Mouse (Mus musculus): ENCODE measurements around the gene Wwox.

Gene Wwox

DNA sequence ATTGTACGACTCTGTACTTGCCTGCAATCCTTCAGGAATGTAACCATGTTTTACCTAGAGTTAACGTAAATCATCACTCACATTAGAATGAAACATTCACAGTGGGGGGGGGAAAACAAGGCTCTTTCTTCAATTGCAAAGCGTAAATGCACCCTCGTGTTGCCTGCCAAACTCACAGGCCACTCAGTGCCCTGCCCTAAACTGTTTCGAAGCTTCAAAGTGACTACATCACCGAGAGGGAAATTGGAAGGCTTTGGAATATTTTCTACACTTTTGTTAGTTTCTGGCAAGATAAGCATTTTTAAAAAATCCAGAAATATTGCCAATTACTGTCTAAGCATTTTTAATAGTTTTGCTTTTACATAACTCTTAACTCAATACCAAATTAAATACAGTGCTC lies 231.3 kb downstream of the Wwox start:
- DNase-seq (ENCODE audit: low read depth), result peak; percentile 66

DNA sequence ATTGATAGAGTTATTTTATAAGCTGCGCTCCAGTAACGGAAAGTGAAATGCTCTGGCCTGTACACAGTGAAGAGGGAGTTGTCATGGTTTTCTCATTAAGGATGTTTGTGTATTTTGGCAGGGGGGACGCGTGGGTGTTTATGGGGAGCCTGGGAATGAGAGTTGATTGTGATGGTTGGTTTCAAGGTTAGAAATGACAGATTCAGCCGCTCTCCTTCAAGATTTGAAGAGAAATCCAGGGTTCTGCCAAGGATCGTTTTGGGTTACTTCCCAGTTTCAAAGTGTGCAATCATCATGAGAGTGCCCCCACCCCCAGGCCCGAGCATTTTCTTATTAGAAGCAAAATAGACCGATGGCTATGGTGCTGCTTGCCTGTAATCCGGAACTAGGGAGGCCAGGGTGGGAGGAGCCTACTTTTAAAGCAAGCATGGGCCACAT lies 231.8 kb downstream of the Wwox start:
- DNase-seq (ENCODE audit: low read depth), result peak; percentile 87

DNA sequence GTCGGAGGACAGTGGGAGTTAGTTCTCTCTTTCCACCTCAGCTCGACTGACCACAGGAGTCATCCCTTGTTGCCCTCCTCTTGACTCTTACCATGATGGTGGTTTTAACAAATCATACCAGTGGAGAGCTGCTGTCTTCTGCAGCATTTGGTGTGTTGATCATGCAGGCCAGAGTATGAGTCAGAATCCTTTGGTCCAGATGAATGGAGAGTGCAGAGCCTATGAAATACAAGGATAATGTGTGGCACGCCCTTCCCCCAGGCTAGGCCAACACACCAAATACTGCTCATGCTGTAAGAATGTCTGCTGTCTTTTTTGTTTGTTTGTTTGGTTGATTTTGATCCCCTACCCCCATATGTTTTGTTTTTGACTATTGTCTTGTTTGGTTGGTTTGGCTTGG lies 234.0 kb downstream of the Wwox start:
- DNase-seq (ENCODE audit: low read depth), result peak; percentile 88

DNA sequence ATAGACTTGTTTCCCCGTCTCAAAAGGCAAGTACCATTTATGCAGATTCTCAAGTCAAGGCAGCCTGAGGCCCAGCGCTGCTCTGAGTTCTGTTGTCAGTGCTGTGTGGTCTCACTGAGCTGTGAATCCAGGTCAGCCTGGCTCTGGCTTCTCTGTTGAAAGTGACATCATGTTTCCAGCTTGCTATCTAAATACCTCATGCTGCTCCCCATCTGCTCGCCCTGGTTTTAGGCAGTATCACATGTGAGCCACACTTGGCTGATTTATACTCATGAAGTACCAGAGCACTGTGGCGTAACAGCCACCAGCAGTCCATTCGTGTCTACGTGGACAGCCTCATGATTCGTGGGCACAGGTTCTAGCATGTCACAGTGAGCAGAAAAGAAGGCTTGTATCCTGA lies 235.7 kb downstream of the Wwox start:
- DNase-seq (ENCODE audit: low read depth), result no peak

DNA sequence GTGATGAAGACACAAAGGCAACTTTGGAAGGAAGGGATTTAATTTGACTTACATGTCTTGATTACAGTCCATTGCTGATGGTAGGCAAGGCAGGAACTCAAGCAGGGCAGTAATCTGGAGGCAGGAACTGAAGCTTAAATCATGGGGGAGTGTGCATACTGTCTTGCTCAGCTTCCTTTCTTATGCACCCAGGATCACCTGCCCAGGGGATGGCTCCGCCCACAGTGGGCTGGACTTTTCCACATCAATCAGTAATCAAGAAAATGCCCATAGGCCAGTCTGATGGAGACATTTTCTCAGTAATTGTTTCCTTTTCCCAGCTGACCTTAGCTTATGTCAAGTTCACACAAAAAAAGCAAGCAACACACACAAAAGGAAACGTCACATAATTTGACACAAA lies 237.5 kb downstream of the Wwox start:
- no peak for DNase-seq (ENCODE audit: low read depth)

DNA sequence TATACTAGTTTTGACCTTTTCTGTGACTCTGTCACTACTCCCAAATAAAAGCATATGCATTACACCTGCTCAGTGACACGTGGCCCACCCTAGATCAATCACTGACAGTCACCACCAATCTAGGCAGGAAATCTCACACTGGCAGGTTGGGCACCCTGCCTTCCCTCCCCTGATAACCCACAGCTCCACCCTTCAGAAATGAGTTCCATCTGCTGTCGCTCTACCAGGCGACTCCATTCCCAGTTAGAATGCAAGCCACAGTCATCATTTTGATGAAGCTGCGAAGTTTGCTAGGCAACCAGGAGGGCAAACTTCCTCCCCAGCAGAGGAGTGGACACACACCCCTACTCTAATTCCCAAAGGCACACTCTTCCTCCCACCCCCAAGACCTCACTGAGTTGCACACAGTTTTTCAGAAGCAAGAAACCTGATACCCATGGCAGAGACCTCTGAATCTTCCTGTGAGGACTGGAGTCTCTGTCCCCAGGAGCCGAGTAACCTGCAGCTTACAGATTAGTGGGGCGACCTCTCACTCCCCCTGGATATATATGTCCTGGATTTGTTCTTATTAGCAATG lies 238.2 kb downstream of the Wwox start:
- DNase-seq (ENCODE audit: low read depth), result no peak

DNA sequence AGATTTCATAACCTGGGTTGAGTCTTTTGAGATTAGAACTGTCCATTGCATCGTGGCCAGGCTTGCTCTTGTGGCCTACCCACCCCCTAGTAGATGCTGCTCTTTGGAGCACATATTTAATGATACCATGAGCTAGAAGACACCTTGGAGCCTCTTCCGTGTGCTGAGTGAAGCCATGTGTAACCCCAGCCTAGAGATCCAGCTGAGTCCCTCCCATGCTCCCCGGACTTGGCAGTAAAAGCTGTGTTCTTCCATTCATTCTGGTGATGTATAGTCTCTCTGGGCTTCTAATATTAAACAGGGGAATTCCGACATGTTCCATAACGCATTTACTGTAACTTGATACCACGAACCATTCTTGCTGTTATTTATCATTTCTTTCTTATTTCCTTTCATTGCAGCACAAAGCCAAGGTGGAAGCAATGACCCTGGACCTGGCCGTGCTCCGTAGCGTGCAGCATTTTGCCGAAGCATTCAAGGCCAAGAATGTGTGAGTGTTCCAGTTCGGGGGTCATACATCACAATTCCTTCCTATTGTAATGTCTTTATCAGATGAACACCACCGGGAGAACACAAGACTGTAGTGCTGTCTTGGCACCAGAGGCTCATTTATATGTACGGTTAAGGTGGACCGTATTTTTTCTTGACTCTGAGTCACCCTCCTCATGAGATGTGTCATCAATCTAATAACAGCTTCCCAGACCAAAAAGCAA lies 240.1 kb downstream of the Wwox start:
- peak; percentile 89 for DNase-seq (ENCODE audit: low read depth)

DNA sequence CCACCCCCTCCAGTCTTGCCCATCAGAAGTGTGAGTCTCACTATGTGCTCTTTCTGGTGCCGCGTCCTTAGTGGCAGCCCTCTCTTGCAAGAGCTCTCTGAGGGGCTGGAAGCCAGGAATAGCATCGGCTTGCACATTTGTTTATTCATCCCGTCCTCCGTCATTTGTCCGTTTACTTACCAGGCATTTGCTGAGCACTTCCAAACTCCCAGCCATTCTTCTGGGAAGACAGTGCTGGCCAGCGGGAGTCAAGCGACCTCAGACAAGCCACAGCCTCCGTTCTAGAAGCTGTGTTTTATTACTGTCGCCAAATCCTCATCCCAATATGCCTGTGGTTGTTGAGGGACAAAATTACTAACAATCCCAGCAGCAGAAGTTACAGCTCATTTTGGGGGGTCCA lies 241.7 kb downstream of the Wwox start:
- no peak for DNase-seq (ENCODE audit: low read depth)

DNA sequence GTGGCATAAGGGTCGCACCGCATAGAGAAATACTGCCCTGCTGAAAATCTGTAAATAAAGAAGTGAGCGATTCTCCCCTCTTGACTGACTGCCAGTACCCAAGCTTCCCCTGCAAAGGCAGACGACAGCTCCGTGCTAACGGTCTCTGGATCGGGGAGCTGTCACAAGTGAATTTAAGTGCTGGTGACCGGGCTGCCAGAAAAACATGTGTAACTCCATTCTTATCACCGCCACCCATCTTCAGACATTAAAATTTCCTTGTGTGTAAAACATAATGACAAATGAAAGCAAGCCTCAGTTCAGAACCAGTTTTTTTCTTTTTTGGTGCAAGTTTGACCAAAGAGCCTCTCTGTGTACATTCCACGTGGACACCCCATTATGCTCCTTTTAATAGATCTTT lies 242.7 kb downstream of the Wwox start:
- no peak for DNase-seq (ENCODE audit: low read depth)

DNA sequence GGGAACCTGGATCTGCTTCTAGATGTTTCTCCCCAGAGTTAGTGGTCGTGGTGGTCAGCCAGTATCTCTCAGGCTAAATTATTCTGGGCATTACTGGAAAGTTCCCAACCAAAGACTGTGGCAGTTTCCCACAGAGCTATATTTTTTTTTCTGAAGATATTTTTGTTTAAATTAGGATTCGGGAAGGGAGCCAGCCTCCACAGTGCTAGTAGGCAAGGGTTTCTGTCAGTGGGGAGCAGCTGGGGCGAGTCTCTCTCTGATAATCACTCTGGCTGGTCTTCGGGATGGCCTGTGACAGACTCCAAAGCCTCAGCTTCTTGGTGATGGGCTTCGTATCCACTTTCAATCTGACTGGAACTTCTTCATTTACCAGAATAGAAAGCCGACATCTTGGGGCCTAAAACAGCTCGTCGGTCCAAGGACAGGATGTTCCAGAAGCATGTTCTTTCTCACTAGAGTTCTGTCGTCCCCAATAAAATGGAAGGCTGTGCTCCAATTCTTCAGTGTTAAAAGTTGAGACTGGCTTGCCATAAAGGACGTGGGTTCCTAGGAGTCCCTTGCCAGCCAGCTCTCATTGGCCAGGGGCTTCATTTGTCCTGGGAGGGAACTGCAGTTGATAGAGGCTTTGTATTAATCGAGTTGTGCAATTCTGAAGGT lies 244.7 kb downstream of the Wwox start:
- peak; percentile 21 for DNase-seq (ENCODE audit: low read depth)

DNA sequence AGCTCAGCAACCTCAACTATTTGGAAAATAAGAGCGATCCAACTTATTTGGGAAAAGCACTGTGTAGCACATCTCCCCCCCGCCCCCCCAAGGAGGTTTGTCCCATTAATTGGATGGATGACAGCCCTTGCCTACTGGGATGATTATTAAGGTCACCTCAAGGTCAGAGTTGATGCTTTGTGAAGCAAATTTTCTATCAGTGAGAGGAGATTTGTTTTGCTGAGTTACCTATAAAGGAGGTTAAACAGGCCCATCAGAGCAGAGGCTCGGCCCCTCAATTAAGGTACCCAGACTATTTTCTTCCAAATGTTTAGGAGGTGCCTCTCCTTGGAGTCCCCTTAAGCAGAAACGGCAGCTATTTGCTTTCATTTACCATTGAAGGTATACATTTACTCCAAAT lies 247.0 kb downstream of the Wwox start:
- DNase-seq (ENCODE audit: low read depth), result no peak

DNA sequence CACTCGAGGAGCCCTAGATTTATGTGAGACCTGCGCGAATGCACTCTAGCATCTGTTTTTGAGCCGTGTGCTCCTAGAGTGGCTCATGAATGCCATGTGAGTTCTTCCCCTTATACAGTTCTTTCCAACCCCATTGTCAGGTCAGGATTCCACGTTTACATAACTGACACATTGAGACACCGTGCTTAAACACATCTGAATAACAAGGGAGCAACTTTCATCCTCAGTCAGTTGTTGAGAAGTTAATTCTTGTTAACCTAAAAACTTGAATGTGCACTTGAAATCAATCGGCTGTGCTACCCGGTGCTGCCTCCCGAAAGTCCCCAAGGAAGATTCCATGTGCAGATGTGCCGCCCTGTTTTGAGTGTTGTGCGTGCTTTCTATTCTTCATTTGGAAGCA lies 249.3 kb downstream of the Wwox start:
- DNase-seq (ENCODE audit: low read depth), result no peak

DNA sequence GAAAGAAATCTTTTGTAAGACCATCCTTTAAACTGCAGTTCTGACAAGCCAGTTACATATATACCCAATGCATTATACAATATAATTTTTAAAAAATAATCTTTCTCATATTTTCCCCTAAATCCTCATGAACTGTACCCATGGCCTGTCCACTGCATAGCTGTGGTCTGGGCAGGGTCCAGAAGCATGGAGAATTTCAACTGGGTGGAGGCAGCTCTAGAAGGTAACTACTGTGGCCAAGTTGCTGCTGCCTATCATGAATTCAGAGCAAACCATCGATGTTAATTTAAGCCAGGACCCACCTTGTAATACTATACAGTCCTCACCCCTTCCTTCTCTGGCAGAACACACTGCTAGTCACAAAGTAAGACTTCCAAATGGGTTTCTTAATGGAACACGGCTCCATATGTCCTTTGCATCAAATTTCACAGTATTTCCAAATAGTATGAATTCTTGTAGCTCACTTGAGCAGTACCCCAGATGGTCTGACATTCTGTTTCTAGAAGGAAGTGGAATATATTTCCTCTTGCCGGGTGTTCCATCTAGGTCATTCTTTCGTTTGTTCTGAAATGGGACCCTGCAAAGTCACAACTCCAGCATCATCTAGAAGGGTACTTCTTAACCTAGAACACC lies 255.2 kb downstream of the Wwox start:
- peak; percentile 67 for DNase-seq (ENCODE audit: low read depth)

DNA sequence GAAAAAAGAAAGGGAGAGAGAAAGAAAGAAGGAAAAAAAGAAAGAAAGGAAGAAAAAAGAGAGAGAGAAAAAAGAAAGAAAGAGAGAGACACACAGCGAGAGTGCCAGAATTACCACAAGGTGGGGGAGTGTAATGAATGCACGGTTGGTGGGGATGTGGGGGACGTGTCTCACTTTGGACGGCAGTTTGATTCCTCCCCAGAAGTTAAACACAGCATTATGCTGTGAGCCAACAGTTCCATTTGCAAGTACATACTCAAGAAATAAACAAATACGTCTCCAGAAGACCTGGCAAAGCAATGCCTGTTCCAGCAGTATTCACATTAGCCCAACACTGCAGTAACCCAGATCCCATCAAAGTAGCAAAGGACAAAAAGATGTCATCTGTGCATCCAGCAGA lies 264.1 kb downstream of the Wwox start:
- no peak for DNase-seq (ENCODE audit: low read depth)

DNA sequence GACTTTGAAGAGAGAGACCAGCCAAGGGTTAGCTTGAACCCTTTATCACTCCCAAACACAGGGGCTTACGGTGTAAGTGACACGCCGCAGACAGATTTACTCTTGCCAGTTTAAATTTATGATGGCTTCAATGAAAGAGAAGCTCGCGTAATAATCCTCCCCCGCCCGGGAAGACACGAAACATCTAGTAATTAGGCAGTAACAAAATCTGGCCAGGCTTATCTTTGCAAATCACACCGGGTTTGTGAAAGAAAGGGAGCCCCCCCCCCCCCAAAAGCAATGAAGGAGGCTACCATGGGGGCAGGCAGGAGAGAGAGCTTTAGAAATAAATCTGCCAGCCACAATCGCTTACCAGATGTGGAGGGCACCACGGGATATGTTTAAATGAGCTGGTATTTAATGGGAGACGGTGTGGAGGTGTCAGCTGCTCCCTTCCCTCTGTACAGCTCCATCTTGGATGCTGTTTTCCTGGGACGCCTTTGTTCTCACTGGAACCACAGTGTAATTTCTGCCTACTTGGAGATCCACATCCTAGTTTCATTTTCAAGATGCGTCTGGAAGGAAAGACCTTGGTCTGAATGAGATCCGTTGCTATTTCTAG lies 268.2 kb downstream of the Wwox start:
- no peak for DNase-seq (ENCODE audit: low read depth)

DNA sequence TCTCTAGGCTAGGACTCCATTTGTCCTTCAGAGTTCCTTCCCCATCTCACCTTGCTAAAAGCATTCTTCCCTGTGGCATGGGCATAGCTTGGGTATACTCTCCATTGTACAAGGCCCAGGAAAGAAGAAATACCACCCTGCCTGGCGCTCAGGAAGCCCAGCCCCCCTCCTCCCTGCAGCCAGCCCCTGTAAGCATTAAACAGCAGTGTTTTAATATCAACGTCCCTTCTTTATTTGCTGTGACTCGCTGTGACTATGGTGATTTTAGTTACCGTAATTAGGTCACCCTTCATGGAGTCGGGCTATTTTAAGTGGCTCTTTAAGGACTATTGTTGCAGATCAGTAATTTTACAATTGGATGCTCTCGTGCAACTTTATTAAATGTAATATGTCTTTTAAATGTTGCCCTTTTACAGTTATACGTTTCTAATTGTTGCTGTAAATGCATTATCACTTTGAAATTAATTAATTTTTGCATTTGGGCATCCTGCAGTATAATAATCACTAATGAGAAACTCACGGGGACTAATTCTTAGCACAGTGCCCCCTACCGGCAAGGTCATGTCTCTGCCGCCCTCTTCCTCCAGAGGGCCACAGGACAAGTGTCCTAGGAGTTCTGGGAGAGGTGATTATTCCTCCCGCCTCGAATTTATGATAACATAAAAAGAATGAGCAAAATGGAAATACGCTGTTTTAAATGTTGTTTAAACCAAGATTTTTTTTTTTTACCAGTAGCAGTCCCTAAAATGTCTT lies 276.0 kb downstream of the Wwox start:
- DNase-seq (ENCODE audit: low read depth), result no peak

DNA sequence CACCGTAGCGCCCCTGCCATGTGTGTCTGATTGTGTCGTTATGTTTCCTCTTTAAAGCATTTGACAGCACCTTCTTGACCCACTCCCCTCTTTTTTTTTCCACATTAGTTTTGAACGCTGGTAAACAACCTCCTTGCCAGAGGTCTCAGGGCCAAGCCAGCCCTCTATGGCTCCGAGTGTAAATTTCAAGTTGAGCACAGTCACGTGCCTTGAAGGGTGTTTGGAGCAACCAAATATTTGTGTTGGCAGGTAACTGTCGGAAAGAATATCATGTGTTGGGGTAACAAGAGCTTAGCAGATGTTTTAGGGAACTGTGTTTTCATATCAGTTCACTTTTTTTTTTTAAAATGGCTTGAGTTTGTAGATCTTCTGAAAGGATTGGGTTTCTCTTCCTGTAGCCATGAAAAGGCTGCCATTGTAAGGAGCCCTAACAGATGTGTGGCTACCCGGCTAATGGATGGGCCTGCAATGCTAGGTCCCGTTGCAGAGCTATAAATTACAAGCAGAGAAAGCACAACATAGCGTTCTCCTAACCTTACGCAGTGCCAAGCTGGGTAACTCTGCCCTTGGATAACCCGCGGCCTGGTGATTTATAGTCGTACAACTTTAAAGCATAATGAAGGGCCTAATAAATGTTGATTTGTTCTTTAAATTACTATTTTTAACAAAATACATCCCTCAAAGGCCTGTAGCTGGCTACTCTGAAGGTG lies 277.2 kb downstream of the Wwox start:
- DNase-seq (ENCODE audit: low read depth), result peak; percentile 5

DNA sequence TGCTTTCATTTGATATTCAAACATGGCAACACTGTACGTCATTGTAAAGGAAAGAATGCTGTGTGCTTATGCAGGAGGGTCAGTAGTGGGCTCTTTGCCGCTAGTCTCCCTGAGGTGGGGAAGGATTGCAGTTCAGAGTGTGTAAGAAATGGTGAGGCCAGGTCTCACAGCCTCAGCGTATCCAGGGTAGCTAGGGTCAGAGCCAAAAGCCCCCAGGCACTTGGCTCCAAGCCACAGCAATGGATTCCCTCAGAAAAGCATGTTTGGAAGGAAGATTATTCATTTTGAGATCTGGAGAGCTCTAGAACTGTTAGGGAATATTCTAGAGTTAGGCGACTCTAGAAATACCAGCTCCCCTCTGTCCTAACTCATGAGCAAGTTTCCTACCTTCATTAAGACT lies 279.4 kb downstream of the Wwox start:
- no peak for DNase-seq (ENCODE audit: low read depth)

DNA sequence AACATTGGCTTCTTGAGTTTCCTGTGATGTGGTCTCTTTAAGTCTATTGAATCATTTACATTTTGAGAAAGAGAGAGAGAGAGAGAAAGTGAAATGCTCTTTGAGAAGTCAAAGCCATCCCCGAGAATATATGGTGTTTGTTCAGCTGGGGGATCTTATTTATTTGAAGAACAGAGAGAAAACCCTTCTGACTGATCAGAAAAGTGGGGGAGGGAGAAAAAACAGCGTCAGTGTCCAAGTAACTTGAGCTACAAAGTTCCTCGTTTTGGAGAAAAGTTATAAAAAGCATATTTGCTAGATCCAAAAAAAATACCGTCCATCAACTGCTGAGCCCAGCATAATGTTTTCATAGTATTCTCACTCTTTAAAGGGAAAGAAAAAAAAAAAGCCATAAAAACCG lies 283.2 kb downstream of the Wwox start:
- DNase-seq (ENCODE audit: low read depth), result peak; percentile 9

DNA sequence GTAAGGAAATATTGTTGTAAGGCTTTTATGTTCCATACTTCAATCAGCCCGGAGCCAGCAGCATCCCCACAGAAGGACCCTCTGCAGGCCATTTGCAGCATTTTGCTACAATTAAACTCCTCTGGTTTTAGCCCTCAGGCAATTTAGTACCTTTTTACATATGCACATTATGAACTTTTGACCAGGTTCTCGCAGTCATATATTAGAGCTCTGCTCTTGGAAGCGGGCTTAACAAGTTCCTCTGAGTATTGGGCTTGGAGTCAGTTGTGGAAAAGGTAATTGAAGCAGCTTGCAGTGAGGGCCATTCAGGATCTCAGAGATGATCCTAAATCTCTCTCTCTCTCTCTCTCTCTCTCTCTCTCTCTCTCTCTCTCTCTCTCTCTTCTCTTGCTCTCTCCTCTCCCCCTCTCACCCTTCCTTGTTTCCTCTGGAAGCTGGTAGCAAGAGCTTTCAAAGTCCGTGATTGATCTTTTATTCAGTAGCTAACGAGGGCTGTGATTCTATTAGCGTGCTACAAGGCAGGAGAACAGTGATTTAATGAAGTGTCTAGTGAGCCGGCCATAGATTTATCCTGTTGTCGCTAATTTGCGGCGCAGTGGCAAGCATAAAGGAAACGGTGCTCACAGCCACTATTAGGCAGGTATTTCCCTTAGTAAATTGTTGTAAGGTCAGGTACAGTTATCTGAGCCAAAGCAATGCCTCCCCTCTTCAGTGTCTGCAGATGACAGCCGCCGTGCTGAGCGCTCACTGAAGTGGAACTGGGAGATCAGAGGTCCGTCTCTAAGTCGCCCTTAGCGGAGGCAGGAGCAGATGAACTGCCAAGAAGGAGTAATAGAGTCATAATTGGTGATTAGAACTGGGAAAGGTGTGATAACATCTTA lies 292.0 kb downstream of the Wwox start:
- no peak for DNase-seq (ENCODE audit: low read depth)
